Mouse (Mus musculus) stomach, postnatal 0 days (tissue): ENCODE results near the gene Btbd9.

Experiments used
- CTCF ChIP-seq: IDR thresholded peaks from 2 replicates; pipeline ENCODE4 v1.5.1; 2016; ENCODE audit warnings: antibody characterized with exemption, low read depth, mild to moderate bottlenecking, moderate library complexity
- EP300 ChIP-seq: optimal IDR thresholded peaks from 2 replicates; pipeline ENCODE3; 2016; ENCODE audit warnings: antibody characterized with exemption

DNA sequence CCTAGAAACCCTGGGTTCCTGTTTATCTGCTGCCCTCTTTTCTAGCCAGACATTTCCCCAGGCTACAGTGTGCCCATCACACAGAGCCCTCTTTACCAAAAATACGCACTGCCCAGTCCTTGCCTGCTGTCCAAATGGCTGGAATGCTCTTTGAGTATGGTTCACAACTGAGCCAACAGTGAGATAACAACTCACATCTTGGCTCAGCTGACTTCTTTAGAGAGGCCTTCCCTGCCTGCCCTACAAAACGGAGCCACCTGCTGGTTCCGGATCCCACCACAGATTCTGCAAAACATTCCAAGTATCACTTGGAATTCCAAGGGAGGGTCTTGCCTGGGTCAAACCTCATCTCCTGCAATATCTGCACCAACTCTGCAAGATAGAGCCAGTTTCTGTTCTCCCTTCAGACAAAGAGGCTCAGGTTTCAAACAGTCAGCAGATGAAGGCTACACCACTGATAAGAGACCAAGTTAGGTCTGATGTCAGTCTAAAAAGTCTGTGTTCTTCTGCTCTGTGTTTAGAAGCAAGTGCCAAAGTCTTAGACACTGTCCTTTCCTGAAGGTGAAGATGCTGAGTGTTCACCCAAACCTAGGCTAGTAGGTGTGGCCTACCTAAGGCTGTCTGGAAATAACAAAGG lies 130.4 kb downstream of the Btbd9 start:
- no peak for TF ChIP-seq CTCF
- no peak for TF ChIP-seq EP300
